Mouse (Mus musculus) midbrain, embryonic 11.5 days (tissue): ENCODE measurements around the gene Rpl36. TPM values are rescaled to one million over a fixed set of nuclear protein-coding genes. Genes with fewer than 3 reads are reported as not detected.
A peak's percentile ranks its signal among the peaks of the same experiment; 100 is the strongest.

ENCODE experiments used
- ATAC-seq: fragments of 200-750 bp; cut with Nextera tagmentation; 2 replicates; pipeline ENCODE4 v1.8.0; 2017; ENCODE audit warnings: moderate TSS enrichment, moderate library complexity; ENCODE audit not compliant: low FRiP score
- DNase-seq: peaks from one replicate; pipeline ENCODE4 v3.0.0; 2015; ENCODE audit warnings: low spot score; ENCODE audit errors: missing footprints
- H3K27ac ChIP-seq: fragments of 300-500 bp; sonication (generic); 2 replicates; pipeline ENCODE4 v1.5.1; 2014; ENCODE audit warnings: low read depth, low read length
- H3K27me3 ChIP-seq: fragments of 300-500 bp; sonication (generic); 2 replicates; pipeline ENCODE4 v1.6.1; 2014; ENCODE audit warnings: mild to moderate bottlenecking, low read length, moderate library complexity, mixed read lengths; ENCODE audit not compliant: control insufficient read depth, insufficient read depth
- H3K36me3 ChIP-seq: fragments of 300-500 bp; sonication (generic); 2 replicates; pipeline ENCODE4 v1.6.1; 2014; ENCODE audit warnings: mild to moderate bottlenecking, low read length, moderate library complexity, mixed read lengths; ENCODE audit not compliant: control insufficient read depth, insufficient read depth
- H3K4me1 ChIP-seq: fragments of 300-500 bp; sonication (generic); 2 replicates; pipeline ENCODE4 v1.6.1; 2014; ENCODE audit warnings: low read length; ENCODE audit not compliant: control insufficient read depth, insufficient read depth
- H3K4me2 ChIP-seq: fragments of 300-500 bp; sonication (generic); 2 replicates; pipeline ENCODE4 v1.6.1; 2014; ENCODE audit warnings: mild to moderate bottlenecking, moderate library complexity
- H3K4me3 ChIP-seq: fragments of 300-500 bp; sonication (generic); 2 replicates; pipeline ENCODE4 v1.5.1; 2014; ENCODE audit warnings: low read depth, low read length
- H3K9ac ChIP-seq: fragments of 300-500 bp; sonication (generic); 2 replicates; pipeline ENCODE4 v1.6.1; 2014; ENCODE audit warnings: low read length
- H3K9me3 ChIP-seq: fragments of 300-500 bp; sonication (generic); 2 replicates; pipeline ENCODE4 v1.6.1; 2016; ENCODE audit warnings: low read length; ENCODE audit not compliant: control insufficient read depth
- WGBS: fragments of 180-500 bp; shearing (Covaris S2); extraction: QIAGEN DNeasy Blood & Tissue Kit; methylation state at CpG from one replicate; pipeline ENCODE4 v1.1.7; 2014; 5-methylcytosine and 5-hydroxymethylcytosine counted together
- polyA plus RNA-seq: library from polyadenylated mRNA; unstranded; fragments of >200 nt; fragmentation: Nextera tagmentation; extraction: Ambion mirVana; gene quantifications from 2 replicates; pipeline ENCODE4 v1.2.1, GENCODE M21; 2014

Gene Rpl36
- polyA plus RNA-seq, 1 experiment from 2014 or later, result 1,332 TPM

DNA sequence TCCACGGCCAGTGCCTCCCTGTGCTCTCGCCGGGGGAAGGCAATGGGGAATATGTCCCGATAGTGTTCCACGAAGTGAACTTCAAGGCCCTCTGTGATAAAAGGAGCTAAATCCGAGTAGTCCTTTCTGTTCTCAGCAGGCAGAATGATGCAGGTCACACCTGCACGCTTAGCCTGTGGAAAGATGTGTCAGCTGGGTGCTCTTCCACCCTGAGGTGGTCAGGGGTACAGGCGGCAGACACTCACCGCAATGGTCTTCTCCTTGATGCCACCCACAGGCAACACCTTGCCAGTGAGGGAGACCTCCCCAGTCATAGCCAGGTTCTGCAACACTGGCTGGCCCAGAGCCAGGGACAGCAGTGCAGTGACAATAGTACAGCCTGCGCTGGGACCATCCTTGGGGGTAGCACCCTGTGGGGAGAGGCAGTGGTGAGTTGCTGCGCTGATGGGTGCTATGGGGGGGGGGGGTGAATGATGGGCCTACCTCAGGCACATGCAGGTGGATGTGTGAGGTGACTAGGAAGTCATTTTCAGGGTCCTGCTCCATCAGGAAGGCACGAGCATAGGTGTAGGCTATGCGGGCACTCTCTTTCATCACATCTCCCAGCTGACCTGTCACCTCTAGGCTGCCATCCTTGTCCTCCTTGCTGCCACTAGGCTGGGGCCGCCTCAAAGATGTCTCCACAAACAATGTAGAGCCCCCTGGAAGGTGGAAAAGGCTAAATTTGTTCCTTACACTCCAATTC is 1.3 kb downstream of the Rpl36 start:
- DNase-seq (no peak), ATAC-seq (no peak)
- Histone ChIP-seq H3K4me2 (peak overlapping the region; percentile 85), H3K9me3 (no peaks in the 10 kb centered on the region), H3K27ac (no peak overlapping the region), H3K4me1 (peaks cover 19% of the 10 kb centered on the region), H3K36me3 (peaks cover 16% of the 10 kb centered on the region), H3K4me3 (peak overlapping the region; percentile 79), H3K9ac (peak overlapping the region; percentile 84), H3K27me3 (no peaks in the 10 kb centered on the region)
- 41% methylated on average over 14 of the region's 14 CpGs for WGBS

DNA sequence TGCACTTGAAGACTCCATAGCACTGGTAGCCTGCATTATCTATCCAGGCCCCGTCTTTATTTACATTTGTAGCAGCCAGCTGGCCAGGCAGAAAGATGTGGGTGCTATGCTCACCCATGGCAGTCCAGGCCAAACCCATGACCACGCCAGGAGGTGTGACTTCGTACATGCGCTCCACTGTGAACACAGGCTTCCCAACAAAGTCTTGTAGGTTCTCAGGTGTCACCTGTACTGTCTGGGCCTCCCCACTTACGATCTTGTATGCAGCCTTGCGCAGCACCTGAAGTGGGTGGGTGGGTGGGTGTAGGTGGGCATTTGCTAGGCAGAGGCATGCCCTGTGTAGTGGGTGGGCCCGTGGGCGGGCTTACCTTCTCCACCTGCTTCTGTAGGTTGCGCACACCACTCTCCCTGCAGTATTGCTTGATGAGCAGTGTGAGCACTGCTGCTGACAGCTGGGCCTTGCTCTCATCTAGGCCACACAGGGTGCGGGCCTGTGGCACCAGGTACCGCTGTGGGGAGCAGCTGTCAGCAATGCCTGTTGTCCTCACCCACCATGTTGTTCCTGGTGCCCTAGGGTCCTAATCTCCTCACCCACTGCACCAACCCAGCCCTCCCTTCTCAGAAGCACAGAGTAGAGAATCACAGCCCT is 2.0 kb downstream of the Rpl36 start:
- no peaks in the 10 kb centered on the region for H3K27me3 ChIP-seq
- H3K4me2 ChIP-seq, result no peak overlapping the region
- H3K4me3 ChIP-seq, result no peak overlapping the region
- no peak for DNase-seq
- peak overlapping the region; percentile 30; the same call in 1 of the 2 replicates for H3K9ac ChIP-seq
- ATAC-seq, result no peak
- no peaks in the 10 kb centered on the region for H3K9me3 ChIP-seq
- H3K27ac ChIP-seq, result no peak overlapping the region
- WGBS, result 93% methylated on average over 11 of the region's 11 CpGs
- H3K4me1 ChIP-seq, result peaks cover 16% of the 10 kb centered on the region
- peaks cover 21% of the 10 kb centered on the region for H3K36me3 ChIP-seq

DNA sequence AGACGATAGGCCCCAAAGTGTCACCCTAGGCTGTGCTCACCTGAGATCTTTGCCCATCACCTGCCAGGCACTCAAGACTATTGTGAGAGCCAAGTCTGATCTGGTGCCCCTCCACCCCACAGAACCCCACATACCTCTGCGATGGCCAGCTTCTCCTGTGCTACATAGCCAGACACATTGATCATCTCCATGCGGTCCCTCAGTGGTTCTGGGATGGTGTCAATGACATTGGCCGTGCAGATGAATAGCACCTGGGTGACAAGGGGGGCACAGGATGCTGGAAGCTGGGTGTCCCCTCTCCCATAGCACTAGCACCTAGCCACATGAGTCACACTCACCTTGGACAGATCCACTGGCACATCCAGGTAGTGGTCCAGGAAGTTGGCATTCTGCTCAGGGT is 2.6 kb downstream of the Rpl36 start:
- Histone ChIP-seq H3K36me3 (peaks cover 25% of the 10 kb centered on the region), H3K9me3 (no peaks in the 10 kb centered on the region), H3K9ac (no peak overlapping the region), H3K27ac (no peak overlapping the region), H3K4me1 (peaks cover 11% of the 10 kb centered on the region), H3K4me2 (no peak overlapping the region), H3K4me3 (no peak overlapping the region), H3K27me3 (no peaks in the 10 kb centered on the region)
- no peak for ATAC-seq
- no peak for DNase-seq
- 94% methylated on average over 4 of the region's 4 CpGs for whole genome bisulfite sequencing

DNA sequence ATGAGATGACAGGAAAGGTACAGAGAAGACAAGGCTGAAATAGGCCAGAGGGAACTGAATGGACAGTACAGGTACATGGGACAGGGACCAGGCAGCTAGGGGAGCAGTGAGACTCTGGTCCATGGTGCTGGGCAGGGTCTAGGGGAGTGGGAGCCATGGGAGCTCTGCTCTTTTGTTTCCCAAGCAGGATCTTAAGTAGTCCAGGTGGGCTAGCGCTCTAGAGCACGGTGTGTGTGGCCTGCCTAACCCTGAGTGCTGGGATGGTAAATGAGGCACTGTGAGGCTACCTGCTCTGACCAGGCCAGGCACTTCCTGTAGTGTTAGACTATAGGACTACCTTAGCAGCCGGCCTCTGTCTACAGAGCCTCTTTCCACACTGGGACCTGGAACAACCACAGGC is 3.5 kb downstream of the Rpl36 start:
- Histone ChIP-seq H3K27me3 (no peaks in the 10 kb centered on the region), H3K9ac (no peak overlapping the region), H3K4me1 (peaks cover 11% of the 10 kb centered on the region), H3K4me3 (no peak overlapping the region), H3K36me3 (peaks cover 27% of the 10 kb centered on the region), H3K4me2 (no peak overlapping the region), H3K9me3 (no peaks in the 10 kb centered on the region), H3K27ac (no peak overlapping the region)
- WGBS, result 88% methylated on average over 3 of the region's 3 CpGs
- ATAC-seq (no peak), DNase-seq (no peak)

DNA sequence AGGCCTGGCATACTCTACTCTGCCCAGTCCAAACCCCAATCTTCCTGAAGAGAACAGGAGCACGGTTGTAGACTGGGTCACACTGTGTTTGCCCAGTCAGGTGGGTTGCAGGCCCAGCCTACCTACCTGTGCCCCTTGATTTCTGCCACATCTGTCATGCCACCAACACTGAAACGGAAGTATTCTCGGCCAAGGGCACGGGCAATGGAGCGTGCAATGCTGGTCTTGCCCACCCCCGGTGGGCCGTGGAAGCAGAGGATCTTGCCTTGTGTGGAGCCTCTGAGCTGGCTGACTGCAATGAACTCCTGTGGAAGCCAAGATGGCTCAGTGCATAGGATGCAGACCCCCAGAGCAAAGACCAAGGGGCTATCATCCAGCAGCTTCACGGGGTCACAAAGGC is 4.4 kb downstream of the Rpl36 start:
- no peak for DNase-seq
- ATAC-seq, result no peak
- Histone ChIP-seq H3K9ac (no peak overlapping the region), H3K4me3 (no peak overlapping the region), H3K27me3 (no peaks in the 10 kb centered on the region), H3K4me1 (peaks cover 11% of the 10 kb centered on the region), H3K4me2 (no peak overlapping the region), H3K27ac (no peak overlapping the region), H3K36me3 (peaks cover 29% of the 10 kb centered on the region), H3K9me3 (no peaks in the 10 kb centered on the region)
- 91% methylated on average over 8 of the region's 8 CpGs for WGBS

DNA sequence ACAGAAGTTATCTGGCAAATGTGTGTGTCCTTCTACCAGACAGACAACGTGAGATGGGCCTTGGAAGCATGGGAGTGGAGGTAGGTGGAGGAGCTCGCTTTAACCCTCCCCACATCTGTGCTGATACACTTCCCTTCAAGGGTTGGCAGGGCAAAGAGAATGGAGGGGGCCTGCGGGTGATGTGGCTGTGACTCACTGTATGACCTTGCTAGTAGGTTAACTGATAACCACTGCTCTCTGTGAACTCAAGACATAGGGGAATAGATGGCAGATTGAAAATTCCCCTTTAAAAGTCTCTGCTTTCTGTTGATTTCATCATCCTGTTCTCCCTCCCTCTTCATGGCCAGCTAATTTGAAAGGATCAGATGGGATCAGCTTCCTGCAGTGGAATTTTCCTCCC is 12.3 kb downstream of the Rpl36 start:
- Histone ChIP-seq H3K4me2 (peak overlapping the region; percentile 80; the same call in 1 of the 2 replicates), H3K36me3 (peaks cover 7% of the 10 kb centered on the region; the same call in 1 of the 2 replicates), H3K27me3 (no peaks in the 10 kb centered on the region), H3K4me1 (peaks cover 10% of the 10 kb centered on the region), H3K4me3 (no peak overlapping the region), H3K9me3 (no peaks in the 10 kb centered on the region), H3K9ac (no peak overlapping the region), H3K27ac (no peak overlapping the region)
- no peak for ATAC-seq
- WGBS, result 88% methylated on average over 3 of the region's 3 CpGs
- peak; percentile 33 for DNase-seq

DNA sequence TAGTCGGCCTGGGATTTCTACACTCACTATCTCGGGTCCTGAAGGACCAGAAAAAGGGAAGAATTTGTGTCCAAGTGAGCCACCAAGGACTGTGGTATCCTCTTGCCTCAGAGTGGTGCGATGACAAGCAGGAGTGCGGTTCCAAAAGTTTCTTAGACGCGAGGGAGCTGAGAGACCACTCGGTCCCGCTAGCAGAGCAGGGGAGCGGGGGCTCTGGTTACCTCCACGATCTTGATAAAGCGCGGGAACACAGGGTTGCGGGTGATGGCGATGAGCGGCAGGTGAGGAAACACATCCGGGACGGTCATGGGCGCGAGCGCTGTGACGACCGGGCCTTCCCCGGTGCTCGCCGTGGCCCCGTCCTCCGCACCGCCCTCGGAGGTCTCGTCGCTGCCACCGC is 13.0 kb downstream of the Rpl36 start:
- peak overlapping the region; percentile 80 for H3K4me2 ChIP-seq
- H3K9ac ChIP-seq, result peak overlapping the region; percentile 83

DNA sequence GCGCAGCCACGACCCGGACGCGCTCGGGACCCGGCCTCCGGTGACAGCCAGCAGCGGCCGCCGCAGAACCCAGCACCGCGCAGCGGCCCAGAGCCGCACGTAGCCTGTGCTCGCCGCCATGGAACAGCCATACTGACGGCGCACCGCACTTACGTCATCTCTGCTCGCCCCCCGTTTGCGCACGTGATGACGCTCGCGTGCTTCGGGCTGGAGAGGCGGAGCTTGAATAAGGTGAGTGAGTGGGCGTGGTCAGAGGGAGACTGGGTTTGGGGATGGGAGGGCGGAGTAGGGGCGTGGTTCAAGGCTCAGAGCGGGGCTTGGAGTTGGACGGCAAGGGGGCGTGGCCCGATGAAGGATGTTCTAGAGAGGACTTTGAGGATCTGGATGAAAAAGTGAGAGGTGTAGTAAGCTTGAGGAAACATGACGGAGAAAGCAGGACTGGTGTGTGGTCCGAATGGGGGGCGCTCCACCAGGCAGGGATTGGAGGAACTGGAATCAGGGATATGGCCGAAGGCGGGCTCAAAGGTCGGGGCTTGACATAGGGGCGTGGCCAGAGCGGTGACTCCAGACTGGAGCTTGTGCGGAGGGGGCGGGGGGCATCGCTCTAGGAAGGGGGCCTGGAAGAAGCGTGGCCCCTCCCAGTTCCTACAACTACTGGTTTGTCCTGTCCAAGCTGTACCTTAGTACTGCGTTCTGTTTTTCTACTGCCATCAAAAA is 13.7 kb downstream of the Rpl36 start, which contains the start of gene Lonp1:
Lonp1 (minus strand) TSS at position 134 of the 717 bp plus-strand sequence.
- under 1% methylated on average over 51 of the region's 51 CpGs for WGBS
- peak within 1 kb of the TSS; percentile 87 for H3K4me3 ChIP-seq
- ATAC-seq, result peak; percentile 95
- H3K27ac ChIP-seq, result no peak within 1 kb of the TSS
- no peaks in the 10 kb centered on the region for H3K27me3 ChIP-seq
- H3K4me1 ChIP-seq, result peaks cover 10% of the 10 kb centered on the region
- H3K9ac ChIP-seq, result peak within 1 kb of the TSS; percentile 83
- peak within 1 kb of the TSS; percentile 80 for H3K4me2 ChIP-seq
- H3K36me3 ChIP-seq, result 0 out of 2 replicates have a peak, but pooled peaks cover 2% of the 10 kb centered on the region
- peak; percentile 99 for DNase-seq
- no peaks in the 10 kb centered on the region for H3K9me3 ChIP-seq

More for the DNA sequence above, 13.0 kb downstream of the Rpl36 start:
- H3K4me3 ChIP-seq, result peak overlapping the region; percentile 87
- ATAC-seq (no peak; the same call in 1 of the 2 replicates), DNase-seq (no peak)
- H3K9me3 ChIP-seq, result no peaks in the 10 kb centered on the region
- 1% methylated on average over 32 of the region's 32 CpGs for WGBS
- 0 out of 2 replicates have a peak, but pooled peaks cover 2% of the 10 kb centered on the region for H3K36me3 ChIP-seq
- H3K4me1 ChIP-seq, result peaks cover 10% of the 10 kb centered on the region
- no peak overlapping the region for H3K27ac ChIP-seq
- H3K27me3 ChIP-seq, result no peaks in the 10 kb centered on the region
